Mouse (Mus musculus) liver, embryonic 11.5 days (tissue): Measurements from ENCODE around the gene Mapkbp1. TPM values are rescaled to one million over a fixed set of nuclear protein-coding genes. Genes with fewer than 3 reads are reported as not detected.
A peak's percentile ranks its signal among the peaks of the same experiment; 100 is the strongest.

Experiments used
- ATAC-seq: fragments of 200-750 bp; cut with Nextera tagmentation; replicated peaks from 2 replicates; pipeline ENCODE4 v1.8.0; 2017; ENCODE audit warnings: moderate number of reproducible peaks, mild to moderate bottlenecking, moderate TSS enrichment, moderate library complexity; ENCODE audit not compliant: low FRiP score
- DNase-seq: peaks from one replicate; pipeline ENCODE4 v3.0.0-alpha.2; 2017; ENCODE audit warnings: low spot score
- H3K27ac ChIP-seq: fragments of 300-500 bp; sonication (generic); 2 replicates; pipeline ENCODE4 v1.5.1; 2014; ENCODE audit warnings: mild to moderate bottlenecking, low read depth, low read length, control low read depth
- H3K27me3 ChIP-seq: fragments of 300-500 bp; sonication (generic); replicated peaks from 2 replicates; pipeline ENCODE4 v1.6.1; 2014; ENCODE audit warnings: low read length, mixed read lengths; ENCODE audit not compliant: control insufficient read depth, insufficient read depth
- H3K36me3 ChIP-seq: fragments of 300-500 bp; sonication (generic); 2 replicates; pipeline ENCODE4 v1.6.1; 2014; ENCODE audit warnings: mild to moderate bottlenecking, low read length, moderate library complexity, mixed read lengths; ENCODE audit not compliant: control insufficient read depth, insufficient read depth
- H3K4me1 ChIP-seq: fragments of 300-500 bp; sonication (generic); replicated peaks from 2 replicates; pipeline ENCODE4 v1.6.1; 2014; ENCODE audit warnings: low read length, mixed read lengths; ENCODE audit not compliant: control insufficient read depth, insufficient read depth
- H3K4me2 ChIP-seq: fragments of 300-500 bp; sonication (generic); 2 replicates; pipeline ENCODE4 v1.6.1; 2014; ENCODE audit warnings: mild to moderate bottlenecking, control low read depth, moderate library complexity
- H3K4me3 ChIP-seq: fragments of 300-500 bp; sonication (generic); 2 replicates; pipeline ENCODE4 v1.5.1; 2014; ENCODE audit warnings: low read depth, low read length, control low read depth
- H3K9ac ChIP-seq: fragments of 300-500 bp; sonication (generic); 2 replicates; pipeline ENCODE4 v1.6.1; 2014; ENCODE audit warnings: low read depth, low read length, control low read depth
- H3K9me3 ChIP-seq: fragments of 300-500 bp; sonication (generic); 2 replicates; pipeline ENCODE4 v1.6.1; 2016; ENCODE audit warnings: low read length, inconsistent platforms, mixed read lengths; ENCODE audit not compliant: control insufficient read depth
- WGBS: fragments of 180-500 bp; shearing (Covaris S2); extraction: QIAGEN DNeasy Blood & Tissue Kit; methylation state at CpG from one replicate; pipeline ENCODE4 v1.1.7; 2014; 5-methylcytosine and 5-hydroxymethylcytosine counted together
- microRNA-seq: library from miRNA; unstranded; fragments of <30 nt; microRNA quantifications from one replicate; pipeline ENCODE4, GENCODE M21; 2017; ENCODE audit warnings: borderline number of aligned reads
- polyA plus RNA-seq: library from polyadenylated mRNA; unstranded; fragments of >200 nt; fragmentation: Nextera tagmentation; extraction: Ambion mirVana; gene quantifications from 2 replicates; pipeline ENCODE4 v1.2.1, GENCODE M21; 2014

Gene Mapkbp1
- polyA plus RNA-seq, 1 experiment from 2014 or later: 1.7 TPM

DNA sequence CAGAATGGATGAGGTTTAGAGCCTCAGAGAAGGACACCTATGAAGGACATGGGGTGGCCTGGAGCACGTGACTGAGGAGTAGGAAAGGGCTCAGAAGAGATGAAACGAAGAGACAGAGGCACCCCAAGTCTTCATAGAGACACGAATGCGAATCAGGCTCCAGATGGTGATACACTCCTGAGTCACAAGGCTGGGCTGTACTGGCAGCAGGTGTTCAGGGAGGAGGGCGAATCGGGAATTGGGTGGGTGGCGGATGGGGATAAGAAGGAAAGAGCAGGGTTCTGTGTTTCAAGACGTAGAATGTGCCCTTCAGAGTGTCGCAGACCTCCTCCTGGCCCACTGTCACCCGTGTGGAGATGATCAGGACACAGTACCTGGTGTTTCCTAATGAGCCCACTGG is 92.7 kb downstream of the Mapkbp1 start:
- ATAC-seq (no peak), DNase-seq (no peak)
- Histone ChIP-seq H3K4me2 (no peak overlapping the region), H3K4me3 (no peak overlapping the region), H3K27me3 (0 out of 2 replicates have a peak, but pooled peaks cover 2% of the 10 kb centered on the region), H3K4me1 (no peaks in the 10 kb centered on the region), H3K36me3 (no peaks in the 10 kb centered on the region), H3K9me3 (no peaks in the 10 kb centered on the region), H3K9ac (no peak overlapping the region), H3K27ac (no peak overlapping the region)
- WGBS: 84% methylated on average over 10 of the region's 10 CpGs

DNA sequence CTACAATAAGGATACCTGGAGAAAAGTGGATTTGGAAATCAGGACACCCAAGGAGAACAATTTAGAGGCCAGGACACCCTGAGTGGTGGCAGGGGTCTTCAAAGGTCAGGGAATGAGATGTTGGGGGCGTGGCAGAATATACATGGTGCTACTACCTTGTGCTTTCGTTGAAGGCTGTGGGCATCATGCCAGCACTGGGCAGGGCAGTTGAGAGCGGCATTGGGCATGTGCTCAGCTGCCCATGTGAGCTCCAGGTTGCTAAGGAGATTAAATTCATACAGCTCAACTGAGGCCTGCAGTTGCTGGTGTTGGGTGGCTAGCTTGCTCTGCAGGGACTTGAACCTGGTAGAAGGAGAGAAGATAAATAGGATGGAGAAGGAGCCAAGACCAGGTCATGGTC is 93.7 kb downstream of the Mapkbp1 start:
- no peak overlapping the region for H3K9ac ChIP-seq
- no peak overlapping the region for H3K27ac ChIP-seq
- 0 out of 2 replicates have a peak, but pooled peaks cover 2% of the 10 kb centered on the region for H3K27me3 ChIP-seq
- 80% methylated on average over 3 of the region's 3 CpGs for WGBS
- ATAC-seq: no peak
- no peaks in the 10 kb centered on the region for H3K9me3 ChIP-seq
- H3K4me2 ChIP-seq: no peak overlapping the region
- DNase-seq: no peak
- no peaks in the 10 kb centered on the region for H3K36me3 ChIP-seq
- H3K4me3 ChIP-seq: no peak overlapping the region
- H3K4me1 ChIP-seq: no peaks in the 10 kb centered on the region

DNA sequence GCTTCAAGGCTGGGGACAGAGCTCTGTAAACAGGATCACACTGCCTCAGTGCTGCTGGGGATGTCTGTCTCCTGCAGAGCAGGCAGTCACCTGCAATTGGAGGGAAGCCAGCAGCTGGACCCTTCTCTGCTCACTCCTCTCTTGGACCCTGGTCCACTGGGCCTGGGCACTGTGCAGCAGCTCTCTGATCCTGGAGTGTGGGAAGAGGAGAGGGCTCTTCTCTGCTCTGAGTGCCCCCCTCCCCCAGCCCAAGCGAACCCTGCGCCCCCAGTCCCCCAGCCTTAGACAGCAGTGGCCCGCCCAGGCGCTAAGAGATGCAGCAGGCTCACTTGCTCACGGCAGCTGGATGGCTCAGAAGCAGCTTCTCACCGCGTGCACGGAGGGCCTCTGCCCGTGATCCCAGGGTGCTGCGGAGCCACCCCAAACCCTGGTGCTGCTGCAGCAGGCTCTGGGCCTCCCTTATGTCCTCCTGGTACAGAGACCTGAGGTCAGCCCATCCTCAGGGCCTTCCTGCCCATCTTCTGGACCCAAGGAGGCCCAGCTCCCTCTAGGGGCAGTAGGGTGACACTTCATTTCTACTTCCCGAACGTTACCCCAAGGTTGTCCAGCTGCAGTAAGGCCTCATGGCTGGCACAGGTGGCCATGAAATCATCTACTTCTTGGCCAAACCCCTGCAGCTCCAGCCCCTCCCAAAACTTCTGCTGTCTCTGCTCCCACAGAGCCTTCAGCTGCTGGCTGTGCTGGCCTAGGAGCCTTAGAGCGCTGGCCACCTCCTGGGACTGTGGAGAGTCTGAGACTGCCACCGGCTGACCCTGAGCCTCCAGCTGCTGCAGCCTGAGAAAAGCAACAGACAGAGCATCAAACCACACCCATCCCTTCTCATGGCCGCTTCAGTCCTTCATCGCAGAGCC is 96.3 kb downstream of the Mapkbp1 start:
- no peak overlapping the region for H3K9ac ChIP-seq
- 0 out of 2 replicates have a peak, but pooled peaks cover 2% of the 10 kb centered on the region for H3K27me3 ChIP-seq
- DNase-seq (no peak), ATAC-seq (no peak)
- no peak overlapping the region for H3K4me2 ChIP-seq
- no peaks in the 10 kb centered on the region for H3K36me3 ChIP-seq
- 42% methylated on average over 16 of the region's 16 CpGs for WGBS
- no peaks in the 10 kb centered on the region for H3K9me3 ChIP-seq
- no peaks in the 10 kb centered on the region for H3K4me1 ChIP-seq
- H3K27ac ChIP-seq: no peak overlapping the region
- H3K4me3 ChIP-seq: no peak overlapping the region

DNA sequence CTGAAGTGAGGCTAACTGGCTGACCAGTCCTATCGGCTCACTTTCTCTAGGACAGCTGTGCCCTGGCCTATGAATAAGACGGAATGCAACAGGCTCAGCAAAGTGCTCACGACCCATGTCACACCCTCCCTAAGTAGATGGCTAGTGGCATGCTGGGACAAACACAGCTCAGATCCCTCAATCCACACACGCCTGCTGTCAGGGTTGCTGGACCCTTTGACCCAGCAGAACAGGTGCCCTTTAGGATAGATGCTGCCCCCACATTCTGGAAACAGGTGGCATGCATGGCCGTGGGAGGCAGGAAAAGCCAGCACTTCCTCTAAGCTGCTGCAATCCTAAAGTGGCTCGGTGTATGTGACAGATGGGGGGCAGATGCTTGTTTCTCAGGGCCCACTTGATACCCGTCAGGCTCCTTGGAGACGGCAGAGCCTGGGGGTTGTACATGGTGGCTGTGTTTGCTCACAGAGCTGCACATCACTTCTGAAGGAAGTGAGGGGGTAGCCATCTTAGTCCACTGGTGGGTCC is 97.0 kb downstream of the Mapkbp1 start:
- no peaks in the 10 kb centered on the region for H3K36me3 ChIP-seq
- no peaks in the 10 kb centered on the region for H3K9me3 ChIP-seq
- WGBS: 75% methylated on average over 8 of the region's 8 CpGs
- no peaks in the 10 kb centered on the region for H3K4me1 ChIP-seq
- H3K27ac ChIP-seq: no peak overlapping the region
- no peak overlapping the region for H3K9ac ChIP-seq
- DNase-seq: no peak
- H3K4me3 ChIP-seq: no peak overlapping the region
- H3K4me2 ChIP-seq: no peak overlapping the region
- H3K27me3 ChIP-seq: peaks cover 2% of the 10 kb centered on the region; the same call in 1 of the 2 replicates
- ATAC-seq: no peak

DNA sequence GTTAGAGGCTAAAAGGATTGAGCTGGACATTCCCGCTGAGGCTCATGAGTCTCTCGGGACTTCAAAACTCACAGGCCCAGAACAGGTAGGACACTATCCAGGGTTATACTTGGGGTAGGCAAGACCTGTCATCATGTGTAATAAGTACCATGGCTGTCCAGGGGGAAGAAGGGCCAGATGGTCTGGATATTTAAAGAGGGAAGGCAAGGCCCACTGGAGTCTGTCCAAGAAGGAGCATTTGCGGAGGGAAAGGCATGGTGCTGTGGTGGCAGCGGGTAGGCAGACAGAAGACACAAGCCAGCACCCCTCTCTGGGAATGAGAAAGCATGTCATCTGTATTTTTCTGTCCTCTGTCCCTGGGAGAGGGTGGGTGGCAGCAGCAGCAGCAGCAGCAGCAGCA is 101.6 kb downstream of the Mapkbp1 start:
- H3K4me2 ChIP-seq: no peak overlapping the region
- no peaks in the 10 kb centered on the region for H3K36me3 ChIP-seq
- ATAC-seq (no peak), DNase-seq (no peak)
- no peak overlapping the region for H3K4me3 ChIP-seq
- H3K4me1 ChIP-seq: peaks cover 7% of the 10 kb centered on the region; the same call in 1 of the 2 replicates
- peaks cover 28% of the 10 kb centered on the region for H3K27me3 ChIP-seq
- no peak overlapping the region for H3K27ac ChIP-seq
- H3K9ac ChIP-seq: no peak overlapping the region
- no peaks in the 10 kb centered on the region for H3K9me3 ChIP-seq
- 84% methylated on average over 4 of the region's 4 CpGs for WGBS

DNA sequence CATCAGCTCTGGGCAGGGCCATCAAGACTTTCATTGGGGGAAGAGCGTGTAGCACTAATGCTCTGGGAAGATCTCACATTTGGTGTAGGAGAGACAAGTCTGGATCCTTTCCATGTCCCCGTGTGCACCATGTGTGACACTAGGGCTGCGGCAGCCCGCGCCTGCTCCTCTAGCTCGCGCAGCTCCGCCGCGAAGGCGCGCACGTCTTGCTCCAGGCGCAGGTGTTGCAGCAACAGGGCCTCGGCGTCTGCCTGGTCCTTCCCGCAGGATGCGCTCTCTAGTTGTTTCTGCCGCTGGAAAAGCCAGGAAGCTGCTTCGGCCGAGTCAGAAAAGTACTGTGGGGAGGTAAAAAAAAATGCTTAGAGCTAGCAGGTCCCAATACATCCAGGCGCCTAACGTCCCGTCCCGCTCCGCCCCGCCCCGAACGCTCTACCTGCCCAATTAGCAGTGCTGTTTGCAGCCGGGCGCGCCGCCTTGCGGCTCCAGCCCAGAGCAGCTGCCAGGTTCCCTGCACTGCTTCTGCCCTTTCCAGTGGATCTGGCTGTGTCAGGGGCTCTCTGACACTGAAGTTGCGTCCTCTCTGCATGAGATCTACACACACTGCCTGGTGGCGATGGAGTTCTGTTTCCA is 103.7 kb downstream of the Mapkbp1 start:
- Histone ChIP-seq H3K9ac (no peak overlapping the region), H3K4me1 (peaks cover 7% of the 10 kb centered on the region; the same call in 1 of the 2 replicates)
- no peak for ATAC-seq

More for the DNA sequence above, 103.7 kb downstream of the Mapkbp1 start:
- peak; percentile 61 for DNase-seq
- H3K4me2 ChIP-seq: peak overlapping the region; percentile 68
- peak overlapping the region; percentile 37 for H3K4me3 ChIP-seq
- WGBS: 4% methylated on average over 36 of the region's 36 CpGs
- no peaks in the 10 kb centered on the region for H3K9me3 ChIP-seq
- peaks cover 28% of the 10 kb centered on the region for H3K27me3 ChIP-seq
- no peak overlapping the region for H3K27ac ChIP-seq
- H3K36me3 ChIP-seq: no peaks in the 10 kb centered on the region

Small RNA genes within 50 kb of the gene (microRNA-seq; reads per million reads assigned to microRNA genes)
- gene Mir7665: not detected

Other genes starting within 250 kb of the Mapkbp1 start
- 3.9 and 4.0 TPM in 2 replicates for gene Itpka, start 230.4 kb upstream of the Mapkbp1 start, polyA plus RNA-seq
- gene Ltk, start 212.3 kb upstream of the Mapkbp1 start, polyA plus RNA-seq: 0.19 and 0.43 TPM in 2 replicates
- 29.1 and 30.0 TPM in 2 replicates for gene Rpap1, start 185.2 kb upstream of the Mapkbp1 start, polyA plus RNA-seq
- gene Tyro3, start 175.0 kb upstream of the Mapkbp1 start, polyA plus RNA-seq: 5.8 and 5.9 TPM in 2 replicates
- 22.0 and 23.9 TPM in 2 replicates for gene Mga, start 75.5 kb upstream of the Mapkbp1 start, polyA plus RNA-seq
- 13.5 and 16.3 TPM in 2 replicates for gene Jmjd7, start 54.8 kb downstream of the Mapkbp1 start, polyA plus RNA-seq
- gene Gm28042, start 54.8 kb downstream of the Mapkbp1 start, polyA plus RNA-seq: 1.1 and 1.9 TPM in 2 replicates
- gene Pla2g4b, start 60.7 kb downstream of the Mapkbp1 start, polyA plus RNA-seq: 1.9 and 2.3 TPM in 2 replicates
- gene Ehd4, start 181.9 kb downstream of the Mapkbp1 start, polyA plus RNA-seq: 24.1 and 26.7 TPM in 2 replicates